Mouse (Mus musculus): ENCODE measurements around the gene Slc25a21.

DNA sequence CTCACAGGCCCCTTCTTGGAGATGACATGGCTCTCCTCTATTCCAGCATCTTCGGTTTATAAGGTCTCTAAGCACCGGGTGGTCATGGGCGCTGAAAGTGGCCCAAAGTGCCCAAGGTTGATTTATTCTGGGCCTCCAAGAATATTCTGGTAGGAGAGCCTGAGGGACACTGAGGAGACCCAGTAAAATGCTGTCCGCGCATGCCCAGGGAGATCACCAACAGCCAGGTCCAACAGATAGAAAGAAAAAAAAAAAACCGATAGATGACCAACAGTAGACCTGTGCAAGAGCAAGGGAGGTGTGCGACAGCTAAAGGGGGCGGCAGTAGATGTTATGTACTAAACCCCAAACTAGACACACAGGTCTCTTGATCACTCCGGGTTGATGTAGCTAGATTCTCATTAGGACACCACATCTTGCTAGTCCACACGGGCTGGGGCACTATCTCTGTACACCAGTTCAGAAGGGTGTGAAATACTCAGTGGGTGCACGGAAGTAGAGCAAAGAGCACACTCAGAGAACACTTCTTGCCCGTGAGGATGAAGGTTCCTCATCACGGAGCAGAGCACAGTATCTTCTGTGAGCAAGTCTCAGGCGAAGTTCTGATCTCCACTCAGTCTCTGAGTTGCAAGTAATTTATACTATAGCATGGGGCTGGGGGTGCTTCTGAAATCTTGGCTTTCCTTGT is 503.7 kb downstream of the Slc25a21 start:
- no peak for TF ChIP-seq CTCF (IDR thresholded peaks at IDR 0.05; ENCODE audit: borderline replicate concordance, insufficient read depth, low read depth, low read length)
- no peak for TF ChIP-seq POLR2A (IDR thresholded peaks at IDR 0.05; ENCODE audit: borderline replicate concordance, insufficient read depth, low read length)
